Mouse (Mus musculus) G1E (cell line): ENCODE results near the gene Plcb1. TPM values are rescaled to one million over a fixed set of nuclear protein-coding genes. Genes with fewer than 3 reads are reported as not detected.

Experiments
- ATAC-seq: 2 replicates; pipeline ENCODE4 v1.8.0; 2016; ENCODE audit warnings: mild to moderate bottlenecking; ENCODE audit not compliant: insufficient number of reproducible peaks, poor library complexity, low FRiP score, severe bottlenecking; ENCODE audit errors: extremely low read depth
- DNase-seq: peaks from one replicate; pipeline ENCODE4 v3.0.0; 2012; ENCODE audit warnings: low spot score
- H3K27me3 ChIP-seq: 2 replicates; pipeline ENCODE4 v1.6.1; 2012; ENCODE audit warnings: mild to moderate bottlenecking, low read length, inconsistent platforms; ENCODE audit not compliant: insufficient read depth
- H3K36me3 ChIP-seq: replicated peaks from 2 replicates; pipeline ENCODE3; 2012; ENCODE audit warnings: mild to moderate bottlenecking, inconsistent platforms
- H3K4me1 ChIP-seq: 2 replicates; pipeline ENCODE4 v1.6.1; 2012; ENCODE audit warnings: low read depth, low read length, inconsistent platforms, mixed read lengths; ENCODE audit not compliant: insufficient read depth
- H3K4me3 ChIP-seq: 2 replicates; pipeline ENCODE4 v1.5.1; 2012; ENCODE audit warnings: low read depth, mild to moderate bottlenecking, inconsistent platforms, low read length, moderate library complexity, mixed read lengths
- H3K9me3 ChIP-seq: replicated peaks from 2 replicates; pipeline ENCODE4 v1.6.1; 2012; ENCODE audit warnings: inconsistent platforms
- CTCF ChIP-seq: IDR thresholded peaks from 2 replicates; pipeline ENCODE4 v1.5.1; 2012; ENCODE audit warnings: low read depth, low read length, inconsistent platforms, mixed read lengths
- GATA1 ChIP-seq: IDR thresholded peaks from 2 replicates; pipeline ENCODE4 v1.6.1; 2012; ENCODE audit warnings: borderline replicate concordance, low read length, inconsistent platforms, mixed read lengths
- GATA2 ChIP-seq: IDR thresholded peaks from 2 replicates; pipeline ENCODE4 v1.6.1; 2012; ENCODE audit warnings: low read depth, low read length, inconsistent platforms, borderline replicate concordance
- POLR2AphosphoS5 ChIP-seq: IDR thresholded peaks from 2 replicates; pipeline ENCODE4 v1.6.1; 2012; ENCODE audit warnings: low read depth, low read length, inconsistent platforms; ENCODE audit not compliant: insufficient replicate concordance
- TAL1 ChIP-seq: conservative IDR thresholded peaks from 2 replicates; pipeline ENCODE4 v1.6.1; 2012; ENCODE audit warnings: low read depth, low read length, inconsistent platforms, mixed read lengths
- polyA plus RNA-seq: library from polyadenylated mRNA; stranded (reverse); fragments of >175 nt; gene quantifications from 2 replicates; pipeline ENCODE4 v1.2.3, GENCODE M21; 2012
- total RNA-seq, 2 experiments: library from RNA; stranded (forward) in 1 of 2; stranded (reverse) in 1 of 2; fragments of 200-1000 nt in 1 of 2; fragments of >200 nt in 1 of 2; fragmentation: Nextera tagmentation in 1 of 2; gene quantifications; 2 replicates each; pipeline ENCODE4 v1.2.3; 2014 to 2017

Plcb1 gene
- total and polyA plus RNA-seq, 3 experiments, result 0.16 TPM; not detected in 2

DNA sequence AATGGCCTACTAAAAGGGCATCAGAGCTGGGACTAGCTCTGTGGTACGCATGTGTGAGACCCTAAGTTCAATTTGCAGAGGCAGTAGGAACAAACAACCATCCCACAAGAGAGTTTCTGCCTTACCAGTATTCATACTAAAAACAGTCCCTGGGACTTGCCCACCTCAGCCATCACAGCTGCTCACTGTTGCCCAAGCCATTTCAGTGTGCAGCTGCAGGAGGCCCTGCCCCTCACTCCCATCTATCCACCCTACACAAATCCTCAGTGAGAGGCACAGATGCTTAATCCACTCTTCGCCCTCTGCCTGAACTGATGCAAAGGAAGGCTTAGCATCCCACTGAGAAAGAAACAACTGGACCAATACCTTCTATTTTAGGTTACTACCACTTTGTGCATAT lies 703.3 kb downstream of the Plcb1 start:
- Histone ChIP-seq H3K9me3 (peaks cover 29% of the 10 kb centered on the region), H3K36me3 (no peaks in the 10 kb centered on the region), H3K4me1 (no peaks in the 10 kb centered on the region), H3K27me3 (no peaks in the 10 kb centered on the region), H3K4me3 (no peak overlapping the region)
- no peak for ATAC-seq
- no peak for DNase-seq
- TF ChIP-seq GATA2, result no peak

DNA sequence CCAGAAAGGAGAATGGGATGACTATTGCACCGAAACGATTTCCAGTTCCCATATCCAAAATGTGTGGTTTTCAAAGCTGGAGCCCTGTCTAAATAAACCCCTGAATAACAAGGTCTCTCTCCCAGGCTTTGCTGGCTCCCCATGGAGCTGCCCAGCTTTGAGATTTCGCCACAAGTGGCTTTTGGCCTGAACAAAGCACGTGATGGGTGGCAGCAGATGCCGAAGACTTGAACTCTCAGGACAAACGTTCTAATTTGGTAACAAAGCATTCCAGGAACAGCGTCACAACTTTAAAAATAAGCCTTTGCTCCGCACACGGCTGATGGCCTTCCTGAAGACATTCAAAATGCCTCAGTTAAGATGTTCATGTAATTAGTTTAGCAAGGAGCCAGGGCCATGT lies 706.9 kb downstream of the Plcb1 start:
- Histone ChIP-seq H3K4me1 (no peaks in the 10 kb centered on the region), H3K4me3 (no peak overlapping the region), H3K36me3 (no peaks in the 10 kb centered on the region), H3K9me3 (peaks cover 30% of the 10 kb centered on the region), H3K27me3 (no peaks in the 10 kb centered on the region)
- no peak for DNase-seq
- no peak for TF ChIP-seq TAL1
- no peak for TF ChIP-seq GATA1
- TF ChIP-seq CTCF, result no peak
- TF ChIP-seq POLR2AphosphoS5, result no peak
- no peak for TF ChIP-seq GATA2
- no peak for ATAC-seq

DNA sequence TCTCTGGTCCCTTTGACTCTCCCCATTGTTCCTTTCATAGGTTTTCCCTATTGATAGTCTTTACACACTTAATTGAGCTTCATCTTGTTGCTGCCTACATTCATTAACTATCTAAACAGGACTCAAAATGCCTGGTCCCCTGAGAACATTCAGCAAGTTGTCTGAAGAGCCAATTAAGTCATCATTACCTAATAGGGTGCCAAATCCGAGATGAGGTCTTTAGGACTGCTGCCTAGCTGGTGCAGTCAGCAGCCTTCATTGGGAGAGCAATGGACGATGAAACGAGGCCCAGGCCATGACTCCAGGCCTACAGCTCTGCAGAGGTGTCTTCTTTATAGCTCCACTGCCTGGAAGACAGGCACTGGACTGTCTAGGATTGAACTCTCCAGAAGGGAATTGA lies 710.7 kb downstream of the Plcb1 start:
- TF ChIP-seq POLR2AphosphoS5, result no peak
- no peak for TF ChIP-seq CTCF
- TF ChIP-seq GATA1, result no peak
- TF ChIP-seq GATA2, result no peak
- TF ChIP-seq TAL1, result no peak
- H3K36me3 ChIP-seq, result no peaks in the 10 kb centered on the region

DNA sequence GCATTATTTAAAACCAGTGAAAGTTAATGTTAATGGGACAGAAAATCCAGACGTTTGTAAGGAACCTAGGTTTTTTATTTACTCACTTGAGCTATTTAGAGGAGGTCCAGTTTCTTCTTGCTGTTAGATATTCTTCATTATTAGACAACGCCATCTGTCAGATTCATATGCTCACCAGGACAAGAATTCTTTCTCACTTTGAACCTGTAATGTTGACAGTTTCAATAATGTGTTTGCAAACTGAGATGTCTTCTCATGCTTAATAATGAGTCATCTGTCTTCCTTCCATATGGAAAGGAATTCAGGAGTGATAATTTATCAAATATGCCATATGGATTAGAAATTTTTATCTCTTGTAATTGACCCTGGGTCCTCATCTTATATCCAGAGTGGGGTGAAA lies 711.4 kb downstream of the Plcb1 start:
- no peaks in the 10 kb centered on the region for H3K27me3 ChIP-seq
- H3K4me3 ChIP-seq, result no peak overlapping the region
- DNase-seq, result no peak
- no peaks in the 10 kb centered on the region for H3K4me1 ChIP-seq
- peaks cover 16% of the 10 kb centered on the region for H3K9me3 ChIP-seq
- no peaks in the 10 kb centered on the region for H3K36me3 ChIP-seq
- no peak for ATAC-seq
- TF ChIP-seq GATA2 (no peak), TAL1 (no peak), POLR2AphosphoS5 (no peak), CTCF (no peak), GATA1 (no peak)

More for the DNA sequence above, 710.7 kb downstream of the Plcb1 start:
- DNase-seq (no peak), ATAC-seq (no peak)
- H3K4me3 ChIP-seq, result no peak overlapping the region
- H3K27me3 ChIP-seq, result no peaks in the 10 kb centered on the region
- peaks cover 16% of the 10 kb centered on the region for H3K9me3 ChIP-seq
- H3K4me1 ChIP-seq, result no peaks in the 10 kb centered on the region

DNA sequence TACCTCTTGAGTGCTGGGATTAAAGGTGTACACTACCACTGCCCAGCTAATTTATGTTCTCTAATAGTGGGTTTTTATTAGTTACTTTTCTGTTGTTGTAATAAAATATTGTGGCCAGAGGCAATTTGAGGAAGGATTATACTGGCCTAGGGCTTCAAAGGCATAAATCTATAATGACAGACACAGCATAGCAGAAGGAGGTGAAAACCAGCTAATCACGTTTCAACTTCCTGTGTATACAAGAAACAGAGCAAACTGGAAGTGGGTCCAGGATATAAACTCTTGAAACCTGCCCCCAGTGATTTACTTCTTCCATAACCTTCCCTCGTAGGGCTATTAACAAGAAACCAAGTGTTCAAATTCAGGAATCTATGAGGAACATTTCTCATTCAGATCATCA lies 715.0 kb downstream of the Plcb1 start:
- Histone ChIP-seq H3K36me3 (no peaks in the 10 kb centered on the region), H3K4me1 (no peaks in the 10 kb centered on the region), H3K4me3 (no peak overlapping the region), H3K9me3 (peaks cover 3% of the 10 kb centered on the region), H3K27me3 (no peaks in the 10 kb centered on the region)
- ATAC-seq, result no peak
- DNase-seq, result no peak
- no peak for TF ChIP-seq TAL1
- no peak for TF ChIP-seq GATA1
- TF ChIP-seq CTCF, result no peak
- no peak for TF ChIP-seq POLR2AphosphoS5
- TF ChIP-seq GATA2, result no peak

GRCm38 (mm10) chr2:135503328-135503997 lies 717.6 kb downstream of the Plcb1 start:
- no peaks in the 10 kb centered on the region for H3K27me3 ChIP-seq
- no peak for ATAC-seq
- no peaks in the 10 kb centered on the region for H3K4me1 ChIP-seq
- no peak overlapping the region for H3K4me3 ChIP-seq
- DNase-seq, result no peak
- TF ChIP-seq GATA1 (no peak), GATA2 (no peak), TAL1 (no peak), CTCF (no peak)
- peaks cover 1% of the 10 kb centered on the region for H3K9me3 ChIP-seq
- no peaks in the 10 kb centered on the region for H3K36me3 ChIP-seq

DNA sequence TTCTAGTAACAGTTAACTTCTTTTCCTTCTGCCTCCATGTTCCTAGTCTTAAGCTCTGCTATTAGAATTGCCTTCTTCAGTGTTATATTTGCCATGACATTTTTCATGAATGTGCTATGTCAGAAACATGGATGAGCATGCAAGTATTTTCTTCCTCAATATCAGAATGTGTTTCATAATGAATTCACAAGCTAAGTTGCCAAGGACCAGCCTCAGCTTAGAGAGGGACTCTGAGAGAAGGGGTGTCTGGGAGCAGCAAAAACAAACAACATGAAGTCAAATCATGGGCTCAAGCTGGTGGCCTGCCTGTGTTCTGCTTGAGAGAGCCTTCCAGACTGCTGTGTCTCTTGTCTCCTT lies 718.1 kb downstream of the Plcb1 start:
- Histone ChIP-seq H3K36me3 (no peaks in the 10 kb centered on the region), H3K9me3 (peaks cover 3% of the 10 kb centered on the region; the same call in 1 of the 2 replicates), H3K4me3 (no peak overlapping the region), H3K27me3 (no peaks in the 10 kb centered on the region), H3K4me1 (no peaks in the 10 kb centered on the region)
- DNase-seq (no peak), ATAC-seq (no peak)
- TF ChIP-seq TAL1, result no peak
- TF ChIP-seq CTCF, result no peak
- TF ChIP-seq POLR2AphosphoS5, result no peak
- TF ChIP-seq GATA2, result no peak
- TF ChIP-seq GATA1, result no peak
